Mouse (Mus musculus) cerebellum, adult (tissue): ENCODE measurements around the gene Gtpbp4.
"Not testable (repeated sequence)": the region's sequence is repeated elsewhere in the genome, so short reads cannot be mapped to it uniquely, and the experiment has no call there.

Experiments used
- ATAC-seq: cut with Nextera tagmentation; 2 replicates; pipeline ENCODE4 v1.9.2; 2017; ENCODE audit warnings: mild to moderate bottlenecking, moderate library complexity, mixed read lengths; ENCODE audit not compliant: insufficient number of reproducible peaks, low FRiP score, low TSS enrichment

The Gtpbp4 gene

GRCm38 (mm10) chr13:8995990-8996786, at the start of gene Gtpbp4:
Gene Gtpbp4 (minus strand): TSS chr13:8996083.
- peak; percentile 98 for ATAC-seq

GRCm38 (mm10) chr13:9044731-9045130, 48.8 kb upstream of the Gtpbp4 start:
- no peak for ATAC-seq

- ATAC-seq, result no peak
Measured at GRCm38 (mm10) chr13:9043289-9044049, 47.6 kb upstream of the Gtpbp4 start.

GRCm38 (mm10) chr13:9040626-9041025, 44.7 kb upstream of the Gtpbp4 start:
- ATAC-seq, result no peak

- ATAC-seq, result no peak
Measured at GRCm38 (mm10) chr13:9031996-9032661, 36.2 kb upstream of the Gtpbp4 start.

GRCm38 (mm10) chr13:9030364-9030763, 34.5 kb upstream of the Gtpbp4 start:
- ATAC-seq, result no peak

- no peak for ATAC-seq
Measured at GRCm38 (mm10) chr13:9027251-9027650, 31.4 kb upstream of the Gtpbp4 start.

- no peak for ATAC-seq
Measured at GRCm38 (mm10) chr13:9022623-9023022, 26.7 kb upstream of the Gtpbp4 start.

- ATAC-seq, result no peak
Measured at GRCm38 (mm10) chr13:9021556-9021955, 25.7 kb upstream of the Gtpbp4 start.

GRCm38 (mm10) chr13:9019713-9020112, 23.8 kb upstream of the Gtpbp4 start:
- no peak for ATAC-seq

- no peak for ATAC-seq
Measured at GRCm38 (mm10) chr13:9018974-9019587, 23.2 kb upstream of the Gtpbp4 start.

GRCm38 (mm10) chr13:9017190-9017589, 21.3 kb upstream of the Gtpbp4 start:
- ATAC-seq, result no peak

- no peak for ATAC-seq
Measured at GRCm38 (mm10) chr13:9014431-9014830, 18.5 kb upstream of the Gtpbp4 start.

- ATAC-seq, result no peak
Measured at GRCm38 (mm10) chr13:9013483-9013882, 17.6 kb upstream of the Gtpbp4 start.

- peak; percentile 88; the same call in 1 of the 2 replicates for ATAC-seq
Measured at GRCm38 (mm10) chr13:9011596-9012350, 15.9 kb upstream of the Gtpbp4 start.

- ATAC-seq, result no peak
Measured at GRCm38 (mm10) chr13:9003306-9003705, 7.4 kb upstream of the Gtpbp4 start.

- ATAC-seq, result no peak
Measured at GRCm38 (mm10) chr13:8999464-8999863, 3.6 kb upstream of the Gtpbp4 start.

- ATAC-seq, result not testable (repeated sequence)
Measured at GRCm38 (mm10) chr13:8997221-8997620, 1.3 kb upstream of the Gtpbp4 start.

GRCm38 (mm10) chr13:8995159-8995989, 509 bp downstream of the Gtpbp4 start:
- peak; percentile 51; the same call in 1 of the 2 replicates for ATAC-seq
